Mouse (Mus musculus) hindbrain, embryonic 15.5 days (tissue): ENCODE measurements around the gene Klhdc9. TPM values are rescaled to one million over a fixed set of nuclear protein-coding genes. Genes with fewer than 3 reads are reported as not detected.

ENCODE experiments used
- ATAC-seq: fragments of 200-750 bp; cut with Nextera tagmentation; 2 replicates; pipeline ENCODE4 v1.8.0; 2017; ENCODE audit warnings: low read depth, moderate number of reproducible peaks, moderate TSS enrichment; ENCODE audit not compliant: low FRiP score
- H3K27ac ChIP-seq: fragments of 300-500 bp; sonication (generic); replicated peaks from 2 replicates; pipeline ENCODE4 v1.5.1; 2015; ENCODE audit warnings: mild to moderate bottlenecking, inconsistent platforms
- H3K27me3 ChIP-seq: fragments of 300-500 bp; sonication (generic); 2 replicates; pipeline ENCODE4 v1.6.1; 2015; ENCODE audit warnings: control low read depth, inconsistent platforms
- H3K36me3 ChIP-seq: fragments of 300-500 bp; sonication (generic); 2 replicates; pipeline ENCODE4 v1.6.1; 2015; ENCODE audit warnings: control low read depth, inconsistent platforms
- H3K4me1 ChIP-seq: fragments of 300-500 bp; sonication (generic); replicated peaks from 2 replicates; pipeline ENCODE4 v1.6.1; 2015; ENCODE audit warnings: control low read depth, inconsistent platforms
- H3K4me2 ChIP-seq: fragments of 300-500 bp; sonication (generic); 2 replicates; pipeline ENCODE4 v1.6.1; 2015; ENCODE audit warnings: moderate library complexity, mild to moderate bottlenecking, inconsistent platforms
- H3K4me3 ChIP-seq: fragments of 300-500 bp; sonication (generic); 2 replicates; pipeline ENCODE4 v1.5.1; 2015; ENCODE audit warnings: mild to moderate bottlenecking, inconsistent platforms
- H3K9ac ChIP-seq: fragments of 300-500 bp; sonication (generic); 2 replicates; pipeline ENCODE4 v1.6.1; 2015; ENCODE audit warnings: inconsistent platforms
- H3K9me3 ChIP-seq: fragments of 300-500 bp; sonication (generic); 2 replicates; pipeline ENCODE4 v1.6.1; 2016; ENCODE audit warnings: control low read depth, inconsistent platforms
- WGBS: fragments of 180-500 bp; shearing (Covaris S2); methylation state at CpG from one replicate; pipeline ENCODE4 v1.1.7; 2015; 5-methylcytosine and 5-hydroxymethylcytosine counted together
- polyA plus RNA-seq: library from polyadenylated mRNA; unstranded; fragments of >200 nt; fragmentation: Nextera tagmentation; extraction: Ambion mirVana; gene quantifications from 2 replicates; pipeline ENCODE4 v1.2.1, GENCODE M21; 2015

The Klhdc9 gene
- 2.5 and 3.3 TPM in 2 replicates for polyA plus RNA-seq

DNA sequence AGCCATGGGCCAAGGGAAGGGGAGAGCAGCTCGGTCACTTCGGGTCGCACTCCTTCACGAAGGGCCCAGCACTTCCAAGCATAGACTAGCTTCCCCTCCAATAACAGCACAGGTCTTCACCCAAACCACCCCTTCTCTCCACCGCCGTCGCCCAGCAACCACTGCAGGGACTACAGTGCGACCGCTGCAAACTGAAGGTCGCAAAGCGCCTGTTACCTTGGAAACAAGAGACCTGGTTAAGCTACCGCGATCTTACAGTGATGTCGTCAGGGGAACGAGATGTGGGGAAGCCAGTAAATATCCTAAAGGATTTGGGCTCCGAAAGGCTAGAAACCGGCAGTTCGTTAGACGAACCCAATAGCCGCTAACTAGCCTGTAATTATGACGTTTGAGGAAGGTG is at the start of gene Klhdc9:
TSS of gene Klhdc9 (minus strand) at position 143 of the 400 bp plus-strand sequence.
- Histone ChIP-seq H3K27me3 (no peaks in the 10 kb centered on the region), H3K36me3 (peaks cover 10% of the 10 kb centered on the region; the same call in 1 of the 2 replicates), H3K9ac (peak within 1 kb of the TSS; percentile 66), H3K4me3 (peak within 1 kb of the TSS; percentile 48), H3K9me3 (no peaks in the 10 kb centered on the region), H3K27ac (peak within 1 kb of the TSS; percentile 88), H3K4me2 (peak within 1 kb of the TSS; percentile 79), H3K4me1 (peaks cover 15% of the 10 kb centered on the region)
- peak; percentile 95 for ATAC-seq
- WGBS: 0% methylated on average over 21 of the region's 21 CpGs

DNA sequence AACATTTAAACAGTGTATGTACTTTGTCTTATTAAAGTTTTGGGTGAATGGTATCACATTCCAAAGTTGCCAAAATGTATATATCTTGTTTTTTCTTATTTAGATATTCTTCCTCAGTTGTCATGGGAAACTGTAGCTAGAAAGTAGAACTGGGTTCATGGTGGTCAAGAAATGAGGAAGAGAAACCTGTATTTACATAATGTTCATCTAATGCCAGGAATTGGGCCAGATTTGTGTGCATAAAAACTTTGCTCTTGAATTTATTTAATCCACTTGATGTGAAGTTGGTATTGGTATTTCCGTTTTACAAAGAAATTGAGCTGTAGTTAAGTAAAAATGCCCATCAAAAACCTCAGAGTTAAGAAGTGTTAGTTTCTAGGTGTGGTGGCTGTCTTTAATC is 49.6 kb upstream of the Klhdc9 start:
- no peaks in the 10 kb centered on the region for H3K9me3 ChIP-seq
- no peak overlapping the region for H3K27ac ChIP-seq
- H3K27me3 ChIP-seq: 0 out of 2 replicates have a peak, but pooled peaks cover 13% of the 10 kb centered on the region
- WGBS: 82% methylated on average over 1 of the region's 1 CpGs
- no peak for ATAC-seq
- no peak overlapping the region for H3K4me2 ChIP-seq
- H3K36me3 ChIP-seq: peaks cover under 1% of the 10 kb centered on the region; the same call in 1 of the 2 replicates
- H3K4me1 ChIP-seq: peaks cover 23% of the 10 kb centered on the region
- no peak overlapping the region for H3K9ac ChIP-seq
- H3K4me3 ChIP-seq: no peak overlapping the region

DNA sequence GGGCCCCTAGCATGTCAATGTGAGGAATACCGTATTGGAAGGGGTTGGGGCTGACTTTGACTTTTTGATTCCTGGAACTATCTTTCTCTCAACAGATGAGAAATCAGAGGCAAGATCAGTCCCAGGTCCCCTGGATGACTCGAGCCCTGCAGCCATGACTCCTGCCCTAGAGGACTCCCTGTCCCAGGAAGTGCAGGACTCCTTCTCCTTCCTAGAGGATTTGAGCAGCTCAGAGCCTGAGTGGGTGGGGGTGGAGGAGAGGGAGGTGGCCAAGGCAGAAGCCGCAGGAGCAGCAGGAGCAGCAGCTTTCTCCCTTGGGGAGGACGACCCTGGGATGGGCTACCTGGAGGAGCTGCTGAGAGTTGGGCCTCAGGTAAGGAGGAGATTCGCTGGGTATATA is 46.7 kb upstream of the Klhdc9 start:
- no peak overlapping the region for H3K9ac ChIP-seq

DNA sequence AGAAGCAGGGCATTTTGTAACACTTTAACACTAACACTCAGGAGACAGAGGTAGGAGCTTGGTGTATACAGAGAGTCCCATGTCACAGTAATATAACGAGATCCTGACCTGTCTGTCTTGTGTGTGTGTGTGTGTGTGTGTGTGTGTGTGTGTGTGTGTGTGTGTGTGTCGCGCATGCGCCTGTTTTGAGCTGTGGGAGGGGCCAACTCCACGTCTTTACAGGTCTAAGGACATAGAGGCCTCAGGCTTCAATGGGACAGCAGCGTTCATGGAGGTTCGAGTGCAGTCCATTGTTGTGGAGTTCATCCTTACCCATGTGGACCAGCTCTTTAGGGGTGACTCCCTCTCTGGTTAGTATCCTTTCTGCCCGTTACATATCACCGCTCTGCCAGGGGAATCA is 42.4 kb upstream of the Klhdc9 start:
- no peak for ATAC-seq
- 85% methylated on average over 9 of the region's 9 CpGs for WGBS
- H3K4me2 ChIP-seq: no peak overlapping the region
- no peaks in the 10 kb centered on the region for H3K4me1 ChIP-seq
- 0 out of 2 replicates have a peak, but pooled peaks cover 8% of the 10 kb centered on the region for H3K27me3 ChIP-seq
- H3K27ac ChIP-seq: no peak overlapping the region
- H3K36me3 ChIP-seq: no peaks in the 10 kb centered on the region
- H3K9me3 ChIP-seq: no peaks in the 10 kb centered on the region
- H3K9ac ChIP-seq: no peak overlapping the region
- no peak overlapping the region for H3K4me3 ChIP-seq

More for the DNA sequence above, 46.7 kb upstream of the Klhdc9 start:
- Histone ChIP-seq H3K4me1 (no peaks in the 10 kb centered on the region; the same call in 1 of the 2 replicates), H3K36me3 (no peaks in the 10 kb centered on the region), H3K27ac (no peak overlapping the region), H3K9me3 (no peaks in the 10 kb centered on the region), H3K4me3 (no peak overlapping the region), H3K4me2 (no peak overlapping the region), H3K27me3 (0 out of 2 replicates have a peak, but pooled peaks cover 13% of the 10 kb centered on the region)
- no peak for ATAC-seq
- 83% methylated on average over 5 of the region's 5 CpGs for WGBS

DNA sequence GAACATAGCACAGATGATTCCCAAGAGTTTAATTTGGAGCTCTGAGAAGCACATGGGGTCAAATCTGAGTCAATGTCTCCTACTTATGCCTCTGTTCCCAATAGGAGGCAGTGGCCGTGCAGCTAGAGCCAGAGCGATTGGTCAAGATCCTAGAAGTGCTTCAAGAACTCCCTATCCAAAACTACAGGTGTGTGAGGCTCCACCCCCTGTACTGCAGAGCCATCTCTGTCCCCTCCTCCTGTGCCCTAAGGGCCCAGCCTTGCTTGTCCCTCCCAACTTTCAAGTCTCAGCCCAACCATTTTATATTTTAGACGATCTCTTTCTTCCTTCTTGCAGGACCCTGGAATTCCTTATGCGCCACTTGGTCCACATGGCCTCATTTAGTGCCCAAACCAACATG is 41.2 kb upstream of the Klhdc9 start:
- no peaks in the 10 kb centered on the region for H3K36me3 ChIP-seq
- H3K27ac ChIP-seq: no peak overlapping the region
- no peaks in the 10 kb centered on the region for H3K27me3 ChIP-seq
- ATAC-seq: no peak
- 82% methylated on average over 4 of the region's 4 CpGs for WGBS
- H3K9me3 ChIP-seq: no peaks in the 10 kb centered on the region
- H3K4me2 ChIP-seq: no peak overlapping the region
- no peaks in the 10 kb centered on the region for H3K4me1 ChIP-seq
- no peak overlapping the region for H3K9ac ChIP-seq
- no peak overlapping the region for H3K4me3 ChIP-seq

DNA sequence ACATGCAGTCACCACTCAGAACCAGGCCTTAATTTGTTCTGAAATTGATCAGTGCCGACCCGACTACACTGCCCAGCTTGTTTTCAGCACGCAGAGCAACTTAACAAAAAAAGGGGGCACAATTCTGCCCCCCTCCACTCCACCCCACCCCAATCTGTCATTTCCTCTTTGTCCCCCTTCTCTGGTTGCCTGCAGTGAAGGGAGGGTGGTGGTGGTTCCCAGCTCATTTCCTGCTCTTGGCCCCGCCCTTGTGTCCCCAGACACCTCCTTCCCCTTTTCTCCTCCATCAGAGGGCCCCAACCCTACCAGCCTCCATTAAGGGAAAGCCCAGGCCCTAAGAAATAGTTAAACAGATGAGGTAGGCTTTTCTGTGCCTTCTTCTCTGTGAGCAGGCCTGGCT is 29.5 kb upstream of the Klhdc9 start:
- Histone ChIP-seq H3K9ac (no peak overlapping the region), H3K27me3 (no peaks in the 10 kb centered on the region), H3K4me3 (no peak overlapping the region), H3K4me2 (no peak overlapping the region), H3K36me3 (no peaks in the 10 kb centered on the region), H3K27ac (no peak overlapping the region), H3K9me3 (no peaks in the 10 kb centered on the region), H3K4me1 (no peaks in the 10 kb centered on the region)
- no peak for ATAC-seq
- 80% methylated on average over 4 of the region's 4 CpGs for WGBS

DNA sequence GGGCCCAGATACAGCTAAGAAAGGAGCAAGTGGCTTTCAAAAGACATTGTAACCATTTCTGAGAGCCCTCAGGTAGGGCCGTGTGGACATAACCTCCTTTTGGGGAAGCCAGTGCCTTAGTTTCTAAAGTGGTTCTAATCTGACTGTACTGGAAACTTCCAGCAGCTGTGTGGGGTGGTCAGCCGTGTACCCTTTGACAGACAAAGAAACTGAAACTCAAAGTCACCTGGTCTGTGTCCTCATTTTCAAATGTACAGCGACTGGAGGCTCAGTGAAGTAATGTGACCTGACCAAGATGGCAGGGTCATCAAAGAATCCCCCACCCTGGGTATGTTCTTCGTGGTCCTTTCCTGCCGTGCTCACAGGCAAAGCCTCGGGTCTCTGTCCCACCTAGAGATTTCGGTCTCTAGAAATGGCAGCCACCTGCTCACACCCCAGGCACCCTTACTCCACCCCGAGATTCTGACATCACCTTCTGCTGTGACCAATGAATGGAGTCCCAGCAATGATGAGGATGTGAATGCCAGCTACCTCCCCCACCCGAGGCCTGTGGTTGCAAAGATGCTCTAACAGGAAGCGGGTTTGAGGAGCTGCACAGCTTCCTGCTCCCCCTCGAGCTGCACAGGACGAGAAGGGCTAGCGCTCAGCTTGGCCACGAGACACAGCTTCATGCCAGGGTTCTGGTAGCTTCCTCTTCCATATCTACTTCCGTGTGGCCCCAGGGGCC is 27.9 kb upstream of the Klhdc9 start, which contains the start of gene Arhgap30:
TSS of gene Arhgap30 (plus strand) at position 579 of the 727 bp plus-strand sequence.
- Histone ChIP-seq H3K4me1 (no peaks in the 10 kb centered on the region), H3K4me2 (no peak within 1 kb of the TSS), H3K9ac (no peak within 1 kb of the TSS), H3K4me3 (no peak within 1 kb of the TSS), H3K36me3 (no peaks in the 10 kb centered on the region), H3K27ac (no peak within 1 kb of the TSS), H3K9me3 (no peaks in the 10 kb centered on the region), H3K27me3 (no peaks in the 10 kb centered on the region)
- ATAC-seq: no peak
- WGBS: 85% methylated on average over 15 of the region's 15 CpGs

DNA sequence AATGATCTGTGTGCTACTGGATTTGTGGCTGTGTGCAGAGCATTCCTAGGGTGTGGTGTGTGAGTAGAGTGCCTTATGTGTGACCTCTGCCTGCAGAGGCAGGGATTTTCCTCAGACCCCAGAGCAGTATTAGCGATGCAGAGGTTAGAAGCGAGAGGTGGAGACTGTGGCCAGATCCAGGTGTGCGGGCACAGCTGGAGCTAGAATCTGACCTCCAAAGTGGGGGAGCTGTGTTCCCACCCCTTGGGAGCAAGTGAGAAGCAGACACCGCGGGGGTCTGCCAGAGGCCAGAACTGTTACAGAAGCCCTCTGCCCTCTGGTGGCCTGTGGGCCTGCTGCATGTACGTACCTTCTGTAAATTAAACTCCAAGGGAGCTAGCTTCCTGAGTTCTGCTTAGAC is 26.5 kb upstream of the Klhdc9 start:
- no peak overlapping the region for H3K27ac ChIP-seq
- no peak overlapping the region for H3K4me3 ChIP-seq
- H3K9ac ChIP-seq: no peak overlapping the region
- H3K4me1 ChIP-seq: no peaks in the 10 kb centered on the region
- no peaks in the 10 kb centered on the region for H3K27me3 ChIP-seq
- 22% methylated on average over 6 of the region's 6 CpGs for WGBS
- ATAC-seq: no peak
- no peaks in the 10 kb centered on the region for H3K36me3 ChIP-seq
- no peak overlapping the region for H3K4me2 ChIP-seq
- no peaks in the 10 kb centered on the region for H3K9me3 ChIP-seq

DNA sequence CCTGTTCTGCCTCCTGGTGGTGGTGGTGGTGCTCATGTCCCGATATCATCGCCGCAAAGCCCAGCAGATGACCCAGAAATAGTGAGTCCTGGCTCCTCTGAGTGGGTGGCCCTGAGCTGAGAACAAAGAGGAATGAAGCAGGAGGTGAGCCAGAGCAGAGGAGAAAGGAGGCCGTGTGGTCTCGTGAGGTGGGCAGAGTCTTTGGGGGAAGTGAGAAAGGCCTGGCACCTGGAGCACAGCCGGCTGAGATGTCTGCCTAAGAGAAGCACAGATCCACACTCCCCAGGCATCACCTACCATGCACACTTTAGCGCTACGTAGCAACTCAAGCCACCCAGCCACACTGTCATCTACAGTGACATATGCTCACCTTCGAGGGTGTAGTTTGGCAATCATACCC is 24.6 kb upstream of the Klhdc9 start:
- Histone ChIP-seq H3K9ac (no peak overlapping the region), H3K4me2 (no peak overlapping the region), H3K4me3 (no peak overlapping the region), H3K27me3 (0 out of 2 replicates have a peak, but pooled peaks cover 2% of the 10 kb centered on the region), H3K27ac (no peak overlapping the region), H3K9me3 (no peaks in the 10 kb centered on the region), H3K36me3 (no peaks in the 10 kb centered on the region), H3K4me1 (peaks cover 5% of the 10 kb centered on the region)
- WGBS: 73% methylated on average over 9 of the region's 9 CpGs
- ATAC-seq: no peak

DNA sequence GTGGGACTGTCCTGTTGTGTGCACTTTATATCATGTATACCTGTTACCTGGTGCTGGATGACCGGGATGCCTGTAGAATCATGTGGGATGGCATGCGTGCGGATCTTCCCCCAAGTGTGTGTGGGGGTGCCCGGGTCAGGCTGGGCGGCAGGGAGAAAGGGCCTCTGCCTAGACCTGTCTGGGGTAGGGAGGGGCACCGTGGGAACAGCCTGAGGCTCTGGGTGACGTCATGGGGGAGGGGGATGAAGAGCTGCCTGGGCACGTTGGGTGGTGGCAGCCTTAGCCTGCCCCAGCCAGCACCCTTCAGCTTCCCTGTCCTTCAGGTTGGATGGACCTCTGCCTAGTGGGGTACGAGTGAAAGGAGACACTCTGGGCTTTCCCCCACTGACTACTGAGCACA is 23.8 kb upstream of the Klhdc9 start:
- no peak overlapping the region for H3K27ac ChIP-seq
- H3K9ac ChIP-seq: no peak overlapping the region
- 0 out of 2 replicates have a peak, but pooled peaks cover 3% of the 10 kb centered on the region for H3K27me3 ChIP-seq
- no peak overlapping the region for H3K4me3 ChIP-seq
- no peak overlapping the region for H3K4me2 ChIP-seq
- no peaks in the 10 kb centered on the region for H3K9me3 ChIP-seq
- WGBS: 70% methylated on average over 9 of the region's 9 CpGs
- H3K36me3 ChIP-seq: no peaks in the 10 kb centered on the region
- peaks cover 10% of the 10 kb centered on the region for H3K4me1 ChIP-seq
- ATAC-seq: no peak

DNA sequence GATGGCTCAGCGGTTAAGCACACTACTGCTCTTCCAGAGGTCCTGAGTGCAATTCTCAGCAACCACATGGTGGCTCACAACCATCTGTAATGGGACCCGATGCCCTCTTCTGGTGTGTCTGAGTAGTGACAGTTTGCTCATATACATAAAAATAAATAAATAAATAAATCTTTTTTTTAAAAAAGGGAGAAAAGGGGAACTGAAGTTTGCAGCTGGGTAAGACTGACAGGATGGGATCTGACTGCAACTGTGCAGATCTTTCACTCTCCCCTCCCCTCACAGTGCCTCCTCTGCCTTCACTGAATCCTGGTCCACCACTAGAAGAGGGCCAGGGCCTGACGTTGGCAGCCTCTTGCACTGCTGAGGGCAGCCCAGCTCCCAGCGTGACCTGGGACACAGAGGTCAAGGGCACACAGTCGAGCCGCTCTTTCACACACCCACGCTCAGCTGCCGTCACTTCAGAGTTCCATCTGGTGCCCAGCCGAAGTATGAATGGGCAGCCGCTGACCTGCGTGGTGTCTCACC is 21.6 kb upstream of the Klhdc9 start:
- H3K36me3 ChIP-seq: no peaks in the 10 kb centered on the region

DNA sequence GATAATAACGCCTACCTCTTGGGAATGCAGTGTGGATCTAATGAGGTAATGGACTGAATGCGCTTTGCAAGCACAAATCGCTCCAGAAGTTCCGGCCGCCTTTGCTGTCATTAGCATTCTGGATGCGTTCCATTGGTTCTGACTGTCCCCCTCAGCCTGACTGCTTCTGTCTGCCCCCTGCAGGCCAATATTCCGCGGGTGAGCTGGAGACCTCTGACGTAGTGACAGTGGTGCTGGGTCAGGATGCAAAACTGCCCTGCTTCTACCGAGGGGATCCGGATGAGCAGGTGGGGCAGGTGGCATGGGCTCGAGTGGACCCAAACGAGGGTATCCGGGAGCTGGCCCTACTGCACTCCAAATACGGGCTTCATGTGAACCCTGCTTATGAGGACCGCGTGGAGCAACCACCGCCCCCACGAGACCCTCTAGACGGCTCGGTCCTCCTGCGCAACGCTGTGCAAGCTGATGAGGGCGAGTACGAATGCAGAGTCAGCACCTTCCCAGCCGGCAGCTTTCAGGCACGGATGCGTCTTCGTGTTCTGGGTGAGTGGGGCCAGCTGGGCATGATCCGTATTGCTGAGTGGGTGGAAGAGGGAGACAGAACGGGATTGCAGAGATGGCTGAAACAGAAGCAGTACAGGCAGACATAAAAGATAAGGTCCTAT is 19.5 kb upstream of the Klhdc9 start:
- H3K36me3 ChIP-seq: no peaks in the 10 kb centered on the region
- peak overlapping the region; percentile 67 for H3K27ac ChIP-seq
- peaks cover 10% of the 10 kb centered on the region for H3K4me1 ChIP-seq
- 3% methylated on average over 31 of the region's 31 CpGs for WGBS
- 0 out of 2 replicates have a peak, but pooled peaks cover 5% of the 10 kb centered on the region for H3K27me3 ChIP-seq
- H3K9ac ChIP-seq: peak overlapping the region; percentile 45
- peak overlapping the region; percentile 65 for H3K4me2 ChIP-seq
- ATAC-seq: peak; percentile 83
- H3K4me3 ChIP-seq: peak overlapping the region; percentile 39
- no peaks in the 10 kb centered on the region for H3K9me3 ChIP-seq

More for the DNA sequence above, 21.6 kb upstream of the Klhdc9 start:
- Histone ChIP-seq H3K4me2 (no peak overlapping the region), H3K9me3 (no peaks in the 10 kb centered on the region), H3K4me1 (peaks cover 10% of the 10 kb centered on the region), H3K4me3 (no peak overlapping the region), H3K9ac (no peak overlapping the region), H3K27ac (no peak overlapping the region), H3K27me3 (0 out of 2 replicates have a peak, but pooled peaks cover 5% of the 10 kb centered on the region)
- ATAC-seq: no peak
- 78% methylated on average over 11 of the region's 11 CpGs for WGBS
